Mouse (Mus musculus) CH12.LX (cell line): ENCODE measurements around the gene Amigo3. TPM values are rescaled to one million over a fixed set of nuclear protein-coding genes. Genes with fewer than 3 reads are reported as not detected.

ENCODE experiments used
- DNase-seq: peaks from one replicate; pipeline ENCODE4 v3.0.0-alpha.2; 2013; ENCODE audit errors: extremely low read depth
- H3K27ac ChIP-seq: 2 replicates; pipeline ENCODE4 v1.5.1; 2012; ENCODE audit warnings: low read depth, mild to moderate bottlenecking, control low read depth, moderate library complexity; ENCODE audit not compliant: insufficient read depth
- H3K27me3 ChIP-seq: replicated peaks from 2 replicates; pipeline ENCODE3; 2012; ENCODE audit warnings: inconsistent platforms
- H3K36me3 ChIP-seq, 2 experiments: replicated peaks in 1 of 2; 2 replicates each; pipeline versions ENCODE3 to v1.6.1; 2012; ENCODE audit warnings: inconsistent platforms in 1 of 2, low read length in 1 of 2, mild to moderate bottlenecking in 1 of 2, mixed read lengths in 1 of 2, moderate library complexity in 1 of 2; ENCODE audit not compliant: control insufficient read depth in 1 of 2, insufficient read depth in 1 of 2
- H3K4me1 ChIP-seq, 2 experiments: 2 replicates each; pipeline ENCODE4 v1.6.1; 2012; ENCODE audit warnings: inconsistent platforms in 1 of 2, moderate library complexity in 1 of 2; ENCODE audit not compliant: insufficient read depth in 2 of 2, control insufficient read depth in 1 of 2
- H3K4me2 ChIP-seq: 2 replicates; pipeline ENCODE4 v1.6.1; 2012; ENCODE audit warnings: low read depth, mild to moderate bottlenecking, control low read depth; ENCODE audit not compliant: poor library complexity, insufficient read depth, severe bottlenecking
- H3K4me3 ChIP-seq, 3 experiments: fragments of 150-350 bp in 1 of 3; sonication (generic) in 1 of 3; replicated peaks in 1 of 3; 2 replicates each; pipeline versions ENCODE3 to v1.5.1; 2011 to 2012; ENCODE audit warnings: low read depth in 2 of 3, low read length in 2 of 3, mild to moderate bottlenecking in 2 of 3, moderate library complexity in 2 of 3, control low read depth in 1 of 3, improper control_type of control experiment in 1 of 3, inconsistent platforms in 1 of 3, mixed read lengths in 1 of 3; ENCODE audit not compliant: poor library complexity in 1 of 3
- H3K79me2 ChIP-seq: replicated peaks from 2 replicates; pipeline ENCODE4 v1.6.1; 2012; ENCODE audit warnings: mild to moderate bottlenecking, moderate library complexity; ENCODE audit not compliant: control insufficient read depth, poor library complexity, insufficient read depth, severe bottlenecking; ENCODE audit errors: extremely low read depth
- H3K9ac ChIP-seq: 2 replicates; pipeline ENCODE4 v1.6.1; 2012; ENCODE audit warnings: low read depth, mild to moderate bottlenecking, control low read depth, moderate library complexity; ENCODE audit not compliant: insufficient read depth
- H3K9me3 ChIP-seq: replicated peaks from 2 replicates; pipeline ENCODE3; 2012; ENCODE audit warnings: low read length, inconsistent platforms, mixed read lengths
- BHLHE40 ChIP-seq: IDR thresholded peaks from 2 replicates; pipeline ENCODE4 v1.6.1; 2011; ENCODE audit warnings: mild to moderate bottlenecking, low read depth, low read length, improper control_type of control experiment
- CTCF ChIP-seq, 2 experiments: IDR thresholded peaks in 1 of 2; conservative IDR thresholded peaks in 1 of 2; 2 replicates each; pipeline ENCODE4 v1.5.1; 2011 to 2012; ENCODE audit warnings: low read depth in 2 of 2, low read length in 2 of 2, improper control_type of control experiment in 1 of 2, inconsistent platforms in 1 of 2, mild to moderate bottlenecking in 1 of 2, moderate library complexity in 1 of 2
- E2F4 ChIP-seq: IDR thresholded peaks from 2 replicates; pipeline ENCODE4 v1.6.1; 2011; ENCODE audit warnings: low read depth, low read length, improper control_type of control experiment; ENCODE audit not compliant: insufficient replicate concordance
- JUN ChIP-seq: IDR thresholded peaks from 2 replicates; pipeline ENCODE4 v1.6.1; 2011; ENCODE audit warnings: low read depth, mild to moderate bottlenecking, low read length, improper control_type of control experiment, moderate library complexity; ENCODE audit not compliant: insufficient read depth
- JUND ChIP-seq: conservative IDR thresholded peaks from 2 replicates; pipeline ENCODE4 v1.6.1; 2011; ENCODE audit warnings: low read depth, low read length, improper control_type of control experiment
- MAFK ChIP-seq: IDR thresholded peaks from 2 replicates; pipeline ENCODE4 v1.6.1; 2011; ENCODE audit warnings: low read length, improper control_type of control experiment; ENCODE audit not compliant: insufficient replicate concordance
- MAX ChIP-seq: IDR thresholded peaks from 2 replicates; pipeline ENCODE4 v1.6.1; 2011; ENCODE audit warnings: low read length, improper control_type of control experiment
- MAZ ChIP-seq: IDR thresholded peaks from 2 replicates; pipeline ENCODE4 v1.6.1; 2012; ENCODE audit warnings: low read depth, mild to moderate bottlenecking, inconsistent platforms, low read length, improper control_type of control experiment, moderate library complexity
- MEF2A ChIP-seq: IDR thresholded peaks from 2 replicates; pipeline ENCODE4 v1.6.1; 2014; ENCODE audit warnings: low read depth, mild to moderate bottlenecking, inconsistent platforms, low read length, improper control_type of control experiment, borderline replicate concordance
- NELFE ChIP-seq: IDR thresholded peaks from 2 replicates; pipeline ENCODE4 v1.6.1; 2011; ENCODE audit warnings: low read depth, low read length, improper control_type of control experiment
- POLR2A ChIP-seq: IDR thresholded peaks from 2 replicates; pipeline ENCODE4 v1.6.1; 2011; ENCODE audit warnings: low read depth, mild to moderate bottlenecking, improper control_type of control experiment, low read length
- RAD21 ChIP-seq: IDR thresholded peaks from 2 replicates; pipeline ENCODE4 v1.6.1; 2011; ENCODE audit warnings: low read depth, mild to moderate bottlenecking, low read length, improper control_type of control experiment, moderate library complexity
- RCOR1 ChIP-seq: conservative IDR thresholded peaks from 2 replicates; pipeline ENCODE4 v1.6.1; 2012; ENCODE audit warnings: low read depth, mild to moderate bottlenecking, inconsistent platforms, low read length, improper control_type of control experiment
- SIN3A ChIP-seq: IDR thresholded peaks from 2 replicates; pipeline ENCODE4 v1.6.1; 2012; ENCODE audit warnings: low read length, improper control_type of control experiment, inconsistent platforms
- SMC3 ChIP-seq: IDR thresholded peaks from 2 replicates; pipeline ENCODE4 v1.6.1; 2011; ENCODE audit warnings: low read depth, low read length, improper control_type of control experiment
- UBTF ChIP-seq: IDR thresholded peaks from 2 replicates; pipeline ENCODE4 v1.6.1; 2012; ENCODE audit warnings: low read depth, mild to moderate bottlenecking, inconsistent platforms, low read length, improper control_type of control experiment, moderate library complexity
- USF1 ChIP-seq: IDR thresholded peaks from 2 replicates; pipeline ENCODE4 v1.6.1; 2014; ENCODE audit warnings: low read depth, mild to moderate bottlenecking, inconsistent platforms, low read length, improper control_type of control experiment
- ZMIZ1 ChIP-seq: IDR thresholded peaks from 2 replicates; pipeline ENCODE4 v1.6.1; 2012; ENCODE audit warnings: low read depth, mild to moderate bottlenecking, inconsistent platforms, low read length, improper control_type of control experiment
- ZNF384 ChIP-seq: IDR thresholded peaks from 2 replicates; pipeline ENCODE4 v1.6.1; 2012; ENCODE audit warnings: low read depth, low read length, improper control_type of control experiment, inconsistent platforms
- dilution Hi-C: fragments of 300-500 bp; cut with MboI; formaldehyde crosslinking; loops from 2 replicates; pipeline ENCODE4 v1.14.3; 2020; ENCODE audit warnings: low sequenced_read_pairs; ENCODE audit not compliant: extremely low pct_unique_long_range_greater_than_20kb, extremely low pct_ligation_motif_present
- in situ Hi-C: fragments of 300-500 bp; cut with MboI; formaldehyde crosslinking; loops from 3 replicates; pipeline ENCODE4 v1.14.3; 2019; ENCODE audit warnings: low sequenced_read_pairs, low pct_ligation_motif_present, low pct_unique_long_range_greater_than_20kb, mixed read lengths
- polyA plus RNA-seq: library from polyadenylated mRNA; unstranded; fragments of >175 nt; gene quantifications from 2 replicates; pipeline ENCODE4 v1.2.1, GENCODE M21; 2012; ENCODE audit warnings: low read depth; ENCODE audit not compliant: insufficient read length
- total RNA-seq, 2 experiments: library from RNA; depleted of rRNA; stranded (reverse); fragments of 300-350 nt in 1 of 2; fragments of >200 nt in 1 of 2; gene quantifications; 2 replicates each; pipeline ENCODE4 v1.2.3; 2012 to 2014

Gene Amigo3
- total and polyA plus RNA-seq, 3 experiments = 2.0 to 4.4 (median 2.2) TPM

- Histone ChIP-seq H3K36me3 (peaks cover 41 to 68% of the 10 kb centered on the region in 2 experiments), H3K4me2 (no peak overlapping the region), H3K9ac (no peak overlapping the region), H3K79me2 (no peaks in the 10 kb centered on the region), H3K4me1 (peaks cover under 1 to 17% of the 10 kb centered on the region in 2 experiments; a peak in 2 of 4 replicates), H3K9me3 (no peaks in the 10 kb centered on the region), H3K4me3 (no peak overlapping the region), H3K27ac (no peak overlapping the region), H3K27me3 (no peaks in the 10 kb centered on the region)
- no peak for DNase-seq
- dilution Hi-C loops = no loop called here
- in situ Hi-C loops = no loop called here
- TF ChIP-seq E2F4 (no peak), MAZ (no peak), SMC3 (peak; percentile 16; the same call in 1 of the 2 replicates), JUN (no peak), UBTF (no peak), USF1 (no peak), RCOR1 (no peak), RAD21 (no peak), ZNF384 (peak; percentile 7; the same call in 1 of the 2 replicates), CTCF (conservative IDR thresholded peaks at IDR 0.05 in 1 of 2, IDR thresholded peaks at IDR 0.05 in 1 of 2; ENCODE audit: low read depth in 2 of 2, low read length in 2 of 2) (peak in 1 of 2 experiments; percentile 45; a peak in 2 of 4 replicates), NELFE (no peak), MAFK (no peak), ZMIZ1 (no peak), SIN3A (no peak), BHLHE40 (no peak), MAX (no peak), MEF2A (no peak)
Observed at GRCm38 (mm10) chr9:108044751-108045492, 8.0 kb upstream of the Amigo3 start.

- Histone ChIP-seq H3K9ac (no peak overlapping the region), H3K9me3 (no peaks in the 10 kb centered on the region), H3K27me3 (no peaks in the 10 kb centered on the region), H3K4me1 (peaks cover 2 to 24% of the 10 kb centered on the region in 2 experiments; a peak in 2 of 4 replicates), H3K79me2 (no peaks in the 10 kb centered on the region), H3K36me3 (peaks cover 43 to 71% of the 10 kb centered on the region in 2 experiments), H3K4me2 (no peak overlapping the region), H3K27ac (no peak overlapping the region), H3K4me3 (no peak overlapping the region)
- in situ Hi-C loops (no loop called here), dilution Hi-C loops (no loop called here)
- TF ChIP-seq RCOR1 (no peak), POLR2A (no peak), JUND (no peak)
- no peak for DNase-seq
Observed at GRCm38 (mm10) chr9:108046582-108046981, 6.4 kb upstream of the Amigo3 start.
